Mouse (Mus musculus) megakaryocyte, embryonic 14.5 days (primary cell): ENCODE measurements around the gene Borcs6.

ENCODE experiments used
- FLI1 ChIP-seq: IDR thresholded peaks from 2 replicates; pipeline ENCODE4 v1.6.1; 2012; ENCODE audit warnings: low read length, inconsistent platforms, mixed read lengths
- GATA1 ChIP-seq: IDR thresholded peaks from 3 replicates; pipeline ENCODE4 v1.6.1; 2012; ENCODE audit warnings: mixed read lengths, low read length, inconsistent platforms, borderline replicate concordance

DNA sequence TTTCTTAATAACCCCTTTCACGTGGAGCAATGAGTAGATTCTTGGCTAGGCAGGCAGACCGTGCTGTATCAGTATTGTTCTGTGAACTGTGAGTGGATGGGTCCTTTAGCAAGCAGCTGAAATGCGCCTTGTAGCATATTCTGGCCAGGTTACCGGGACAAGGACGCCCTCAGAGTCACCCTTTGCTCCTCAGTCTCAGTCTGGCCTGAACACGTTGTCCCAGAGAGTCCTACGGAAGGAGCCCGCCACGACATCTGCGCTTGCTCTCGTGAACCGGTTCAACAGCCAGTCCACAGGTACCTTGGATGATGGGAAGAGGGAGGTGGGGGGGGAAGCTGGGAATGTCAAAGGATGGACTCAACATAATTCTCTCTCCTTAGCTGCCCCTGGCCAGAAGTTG lies 11.9 kb upstream of the Borcs6 start:
- no peak for TF ChIP-seq GATA1
- TF ChIP-seq FLI1 = no peak
